Mouse (Mus musculus) forebrain, embryonic 13.5 days (tissue): Measurements from ENCODE around the gene Plekha8. TPM values are rescaled to one million over a fixed set of nuclear protein-coding genes. Genes with fewer than 3 reads are reported as not detected.
A peak's percentile ranks its signal among the peaks of the same experiment; 100 is the strongest.

Source experiments
- ATAC-seq: fragments of 200-750 bp; cut with Nextera tagmentation; 2 replicates; pipeline ENCODE4 v1.8.0; 2017
- H3K27ac ChIP-seq: fragments of 300-500 bp; sonication (generic); 2 replicates; pipeline ENCODE4 v1.5.1; 2015; ENCODE audit warnings: inconsistent platforms, mild to moderate bottlenecking, moderate library complexity
- H3K27me3 ChIP-seq: fragments of 300-500 bp; sonication (generic); 2 replicates; pipeline ENCODE4 v1.6.1; 2015; ENCODE audit warnings: mild to moderate bottlenecking, inconsistent platforms
- H3K36me3 ChIP-seq: fragments of 300-500 bp; sonication (generic); 2 replicates; pipeline ENCODE4 v1.6.1; 2015; ENCODE audit warnings: mild to moderate bottlenecking, inconsistent platforms; ENCODE audit not compliant: poor library complexity, severe bottlenecking
- H3K4me1 ChIP-seq: fragments of 300-500 bp; sonication (generic); 2 replicates; pipeline ENCODE4 v1.6.1; 2015; ENCODE audit warnings: inconsistent platforms
- H3K4me2 ChIP-seq: fragments of 300-500 bp; sonication (generic); 2 replicates; pipeline ENCODE4 v1.6.1; 2015; ENCODE audit warnings: inconsistent platforms, mild to moderate bottlenecking, moderate library complexity
- H3K4me3 ChIP-seq: fragments of 300-500 bp; sonication (generic); 2 replicates; pipeline ENCODE4 v1.5.1; 2015; ENCODE audit warnings: mild to moderate bottlenecking, inconsistent platforms
- H3K9ac ChIP-seq: fragments of 300-500 bp; sonication (generic); 2 replicates; pipeline ENCODE4 v1.6.1; 2015; ENCODE audit warnings: mild to moderate bottlenecking, inconsistent platforms
- H3K9me3 ChIP-seq: fragments of 300-500 bp; sonication (generic); replicated peaks from 2 replicates; pipeline ENCODE4 v1.6.1; 2016; ENCODE audit warnings: inconsistent platforms
- WGBS: fragments of 180-500 bp; shearing (Covaris S2); methylation state at CpG from one replicate; pipeline ENCODE4 v1.1.7; 2015; 5-methylcytosine and 5-hydroxymethylcytosine counted together
- polyA plus RNA-seq: library from polyadenylated mRNA; unstranded; fragments of >200 nt; fragmentation: Nextera tagmentation; extraction: Ambion mirVana; gene quantifications from 2 replicates; pipeline ENCODE4 v1.2.1, GENCODE M21; 2015

Plekha8 gene
- polyA plus RNA-seq, 1 experiment from 2014 or later, result 10.6 TPM

DNA sequence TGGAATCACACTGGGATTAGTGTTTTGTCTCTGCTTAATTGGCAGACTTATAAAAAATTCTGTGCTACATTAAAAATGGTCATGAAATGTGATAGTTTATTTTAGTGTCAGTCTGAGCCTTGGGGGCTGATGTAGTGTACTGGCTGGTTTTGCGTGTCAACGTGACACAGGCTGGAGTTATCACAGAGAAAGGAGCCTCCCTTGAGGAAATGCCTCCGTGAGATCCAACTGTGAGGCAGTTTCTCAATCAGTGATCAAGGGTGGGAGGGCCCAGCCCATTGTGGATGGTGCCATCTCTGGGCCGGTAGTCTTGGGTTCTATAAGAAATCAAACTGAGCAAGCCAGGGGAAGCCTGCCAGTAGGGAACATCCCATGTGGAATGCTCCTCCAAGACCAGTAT, 11.3 kb downstream of the Plekha8 start:
- Histone ChIP-seq H3K9me3 (peaks cover 11% of the 10 kb centered on the region; the same call in 1 of the 2 replicates), H3K27ac (no peak overlapping the region), H3K4me1 (0 out of 2 replicates have a peak, but pooled peaks cover 5% of the 10 kb centered on the region), H3K9ac (no peak overlapping the region), H3K4me2 (no peak overlapping the region), H3K36me3 (peaks cover 11% of the 10 kb centered on the region; the same call in 1 of the 2 replicates), H3K27me3 (no peaks in the 10 kb centered on the region), H3K4me3 (no peak overlapping the region)
- ATAC-seq, result no peak
- 73% methylated on average over 4 of the region's 4 CpGs for WGBS

GRCm38 (mm10) chr6:54617363-54617762, 22.5 kb downstream of the Plekha8 start:
- Histone ChIP-seq H3K36me3 (peaks cover 23% of the 10 kb centered on the region), H3K4me1 (no peaks in the 10 kb centered on the region), H3K4me3 (no peak overlapping the region), H3K9me3 (no peaks in the 10 kb centered on the region), H3K27me3 (no peaks in the 10 kb centered on the region), H3K9ac (no peak overlapping the region), H3K4me2 (no peak overlapping the region), H3K27ac (no peak overlapping the region)
- WGBS, result 70% methylated on average over 3 of the region's 3 CpGs
- no peak for ATAC-seq

DNA sequence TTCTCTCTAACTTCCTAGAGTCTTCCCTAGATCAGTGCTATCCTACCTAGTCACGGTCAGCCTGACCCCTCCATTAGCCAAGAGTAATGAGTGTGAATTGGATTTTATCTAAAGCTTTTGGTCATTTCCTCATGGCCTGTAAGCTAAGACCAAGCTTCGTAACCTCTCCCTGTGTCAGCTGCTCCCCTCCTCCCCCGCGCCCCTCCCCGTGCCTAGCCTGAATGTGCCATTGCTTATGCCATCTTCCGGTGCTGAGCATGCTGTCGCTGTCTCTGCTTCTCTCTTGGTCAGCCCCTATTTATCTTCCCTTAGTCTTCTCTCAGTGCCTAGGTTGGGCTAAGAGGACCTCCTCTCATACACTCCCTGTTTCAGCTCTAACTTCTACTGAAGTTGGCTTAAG, 24.6 kb downstream of the Plekha8 start:
- peaks cover 39% of the 10 kb centered on the region for H3K36me3 ChIP-seq
- 92% methylated on average over 7 of the region's 7 CpGs for WGBS
- H3K9me3 ChIP-seq, result no peaks in the 10 kb centered on the region

DNA sequence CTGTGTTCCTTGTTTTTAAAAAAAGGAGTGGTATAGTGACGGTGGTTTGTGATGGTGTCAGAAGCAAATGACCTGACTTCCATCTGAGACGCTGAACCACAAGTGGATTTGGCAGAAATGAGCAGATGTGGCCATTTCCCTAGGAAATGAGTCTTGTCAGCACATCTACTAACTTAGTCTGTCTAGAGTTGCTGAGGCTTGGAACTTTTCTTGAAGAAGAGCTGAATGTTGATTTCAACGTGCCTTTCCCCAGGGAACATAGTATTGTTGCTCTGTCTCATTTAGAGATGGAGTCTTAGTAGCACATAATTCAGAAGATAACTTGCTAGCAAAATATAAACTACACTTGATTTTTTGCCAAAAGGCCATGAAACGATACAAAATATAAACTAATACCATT, 25.4 kb downstream of the Plekha8 start:
- H3K36me3 ChIP-seq, result peaks cover 39% of the 10 kb centered on the region
- no peak overlapping the region for H3K9ac ChIP-seq
- no peak overlapping the region for H3K4me2 ChIP-seq
- H3K4me1 ChIP-seq, result no peaks in the 10 kb centered on the region
- H3K27ac ChIP-seq, result no peak overlapping the region
- no peak for ATAC-seq
- no peaks in the 10 kb centered on the region for H3K27me3 ChIP-seq
- H3K4me3 ChIP-seq, result no peak overlapping the region
- no peaks in the 10 kb centered on the region for H3K9me3 ChIP-seq
- WGBS, result 94% methylated on average over 4 of the region's 4 CpGs

More for the DNA sequence above, 24.6 kb downstream of the Plekha8 start:
- ATAC-seq, result no peak
- H3K4me3 ChIP-seq, result no peak overlapping the region
- H3K9ac ChIP-seq, result no peak overlapping the region
- H3K27me3 ChIP-seq, result no peaks in the 10 kb centered on the region
- no peaks in the 10 kb centered on the region for H3K4me1 ChIP-seq
- H3K4me2 ChIP-seq, result no peak overlapping the region
- no peak overlapping the region for H3K27ac ChIP-seq

GRCm38 (mm10) chr6:54628381-54628780, 33.5 kb downstream of the Plekha8 start:
- ATAC-seq, result no peak
- no peaks in the 10 kb centered on the region for H3K27me3 ChIP-seq
- H3K4me3 ChIP-seq, result no peak overlapping the region
- H3K27ac ChIP-seq, result no peak overlapping the region
- no peak overlapping the region for H3K9ac ChIP-seq
- no peaks in the 10 kb centered on the region for H3K9me3 ChIP-seq
- peaks cover 64% of the 10 kb centered on the region for H3K36me3 ChIP-seq
- no peaks in the 10 kb centered on the region for H3K4me1 ChIP-seq
- H3K4me2 ChIP-seq, result no peak overlapping the region
- WGBS, result 96% methylated on average over 3 of the region's 3 CpGs

- Histone ChIP-seq H3K9me3 (no peaks in the 10 kb centered on the region), H3K27ac (no peak overlapping the region), H3K9ac (no peak overlapping the region), H3K27me3 (no peaks in the 10 kb centered on the region), H3K4me2 (no peak overlapping the region), H3K4me3 (no peak overlapping the region), H3K36me3 (peaks cover 58% of the 10 kb centered on the region), H3K4me1 (no peaks in the 10 kb centered on the region)
- no peak for ATAC-seq
- WGBS, result 34% methylated on average over 7 of the region's 7 CpGs
Measured at GRCm38 (mm10) chr6:54629734-54630133, 34.8 kb downstream of the Plekha8 start.

GRCm38 (mm10) chr6:54631462-54631861, 36.6 kb downstream of the Plekha8 start:
- no peak; the same call in 1 of the 2 replicates for ATAC-seq
- H3K27me3 ChIP-seq, result no peaks in the 10 kb centered on the region
- H3K9me3 ChIP-seq, result no peaks in the 10 kb centered on the region
- peaks cover 51% of the 10 kb centered on the region for H3K36me3 ChIP-seq
- H3K4me1 ChIP-seq, result no peaks in the 10 kb centered on the region
- WGBS, result 48% methylated on average over 3 of the region's 3 CpGs
- no peak overlapping the region for H3K9ac ChIP-seq
- H3K4me3 ChIP-seq, result no peak overlapping the region
- no peak overlapping the region for H3K27ac ChIP-seq
- H3K4me2 ChIP-seq, result no peak overlapping the region

- Histone ChIP-seq H3K4me3 (no peak overlapping the region), H3K27me3 (no peaks in the 10 kb centered on the region), H3K9ac (no peak overlapping the region), H3K4me2 (no peak overlapping the region), H3K4me1 (peaks cover 3% of the 10 kb centered on the region), H3K9me3 (no peaks in the 10 kb centered on the region), H3K27ac (no peak overlapping the region), H3K36me3 (peaks cover 42% of the 10 kb centered on the region)
- 90% methylated on average over 3 of the region's 3 CpGs for WGBS
- no peak for ATAC-seq
Measured at GRCm38 (mm10) chr6:54639877-54640276, 45.0 kb downstream of the Plekha8 start.

- Histone ChIP-seq H3K9me3 (no peaks in the 10 kb centered on the region), H3K27me3 (no peaks in the 10 kb centered on the region), H3K4me2 (no peak overlapping the region), H3K4me3 (no peak overlapping the region), H3K9ac (no peak overlapping the region), H3K36me3 (peaks cover 40% of the 10 kb centered on the region), H3K27ac (no peak overlapping the region), H3K4me1 (peaks cover 3% of the 10 kb centered on the region)
- 0 out of 2 replicates have a peak, but pooled peaks have one; percentile 41 for ATAC-seq
- 71% methylated on average over 2 of the region's 2 CpGs for WGBS
Measured at GRCm38 (mm10) chr6:54641953-54642352, 47.0 kb downstream of the Plekha8 start.

- Histone ChIP-seq H3K4me3 (no peak overlapping the region), H3K27me3 (no peaks in the 10 kb centered on the region), H3K9me3 (no peaks in the 10 kb centered on the region), H3K36me3 (peaks cover 33% of the 10 kb centered on the region), H3K27ac (no peak overlapping the region), H3K4me1 (peaks cover 3% of the 10 kb centered on the region), H3K4me2 (no peak overlapping the region), H3K9ac (no peak overlapping the region)
- ATAC-seq, result no peak
- 92% methylated on average over 4 of the region's 4 CpGs for WGBS
Measured at GRCm38 (mm10) chr6:54643181-54643580, 48.3 kb downstream of the Plekha8 start.

GRCm38 (mm10) chr6:54655471-54656095, 60.7 kb downstream of the Plekha8 start:
- H3K27ac ChIP-seq, result no peak overlapping the region
- WGBS, result 89% methylated on average over 11 of the region's 11 CpGs
- no peaks in the 10 kb centered on the region for H3K27me3 ChIP-seq
- H3K4me1 ChIP-seq, result no peaks in the 10 kb centered on the region
- no peak overlapping the region for H3K4me2 ChIP-seq
- H3K9me3 ChIP-seq, result no peaks in the 10 kb centered on the region
- H3K36me3 ChIP-seq, result no peaks in the 10 kb centered on the region
- no peak overlapping the region for H3K9ac ChIP-seq
- no peak overlapping the region for H3K4me3 ChIP-seq
- no peak for ATAC-seq

- Histone ChIP-seq H3K9me3 (no peaks in the 10 kb centered on the region), H3K4me2 (no peak overlapping the region), H3K27me3 (no peaks in the 10 kb centered on the region), H3K9ac (no peak overlapping the region), H3K4me3 (no peak overlapping the region), H3K27ac (no peak overlapping the region), H3K36me3 (no peaks in the 10 kb centered on the region), H3K4me1 (no peaks in the 10 kb centered on the region)
- WGBS, result 70% methylated on average over 6 of the region's 6 CpGs
- no peak for ATAC-seq
Measured at GRCm38 (mm10) chr6:54657861-54658260, 63.0 kb downstream of the Plekha8 start.

DNA sequence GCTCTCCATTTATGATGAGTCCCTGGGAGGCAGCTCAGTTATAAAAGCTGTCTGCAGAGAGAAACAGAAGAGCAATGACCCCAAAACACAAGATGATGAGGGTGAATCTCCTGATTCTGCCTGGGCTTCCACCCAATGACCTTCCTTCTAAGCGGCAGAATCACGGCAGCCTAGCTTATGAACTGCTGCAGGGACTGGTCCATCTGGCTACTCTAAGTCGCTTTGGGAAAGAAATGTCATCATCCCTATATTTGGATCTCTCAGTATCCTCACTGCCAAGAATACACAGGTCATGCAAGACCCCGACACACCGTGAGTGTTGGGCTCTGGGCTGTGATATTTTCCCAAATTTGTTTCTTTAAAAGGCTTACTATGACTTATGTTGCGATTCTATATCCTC, 75.0 kb downstream of the Plekha8 start:
- H3K9ac ChIP-seq, result no peak overlapping the region
- no peak overlapping the region for H3K4me2 ChIP-seq
- H3K4me3 ChIP-seq, result no peak overlapping the region
- no peaks in the 10 kb centered on the region for H3K36me3 ChIP-seq
- no peaks in the 10 kb centered on the region for H3K27me3 ChIP-seq
- no peaks in the 10 kb centered on the region for H3K4me1 ChIP-seq
- H3K9me3 ChIP-seq, result 0 out of 2 replicates have a peak, but pooled peaks cover 5% of the 10 kb centered on the region
- 91% methylated on average over 6 of the region's 6 CpGs for WGBS
- no peak for ATAC-seq
- no peak overlapping the region for H3K27ac ChIP-seq
